Mouse (Mus musculus): ENCODE results near the gene Nsun5.

Gene Nsun5

GRCm38 (mm10) chr5:135369196-135369595 lies 557 bp upstream of the Nsun5 start:
- in situ Hi-C loops (cut with MboI; ENCODE audit: unreplicated experiment in 2 of 2), result loop anchor here in 1 of 2 experiments (10.0 kb wide), 1 partner anchor 254 kb away; no protein-coding TSS in a partner anchor

GRCm38 (mm10) chr5:135371195-135371594 lies 1.4 kb downstream of the Nsun5 start:
- in situ Hi-C loops (cut with MboI; ENCODE audit: unreplicated experiment in 2 of 2), result no loop called here

GRCm38 (mm10) chr5:135373601-135374000 lies 3.8 kb downstream of the Nsun5 start:
- in situ Hi-C loops (cut with MboI; ENCODE audit: unreplicated experiment in 2 of 2), result no loop called here

- in situ Hi-C loops (cut with MboI; ENCODE audit: unreplicated experiment in 2 of 2), result no loop called here
These were observed 5.4 kb downstream of the Nsun5 start for GRCm38 (mm10) chr5:135375167-135375566.

GRCm38 (mm10) chr5:135376341-135376740 lies 6.6 kb downstream of the Nsun5 start:
- in situ Hi-C loops (cut with MboI; ENCODE audit: unreplicated experiment in 2 of 2), result no loop called here

GRCm38 (mm10) chr5:135380681-135381080 lies 10.9 kb downstream of the Nsun5 start:
- in situ Hi-C loops (cut with MboI; ENCODE audit: unreplicated experiment in 2 of 2), result no loop called here

GRCm38 (mm10) chr5:135381356-135381925 lies 11.7 kb downstream of the Nsun5 start:
- in situ Hi-C loops (cut with MboI; ENCODE audit: unreplicated experiment in 2 of 2), result no loop called here

GRCm38 (mm10) chr5:135382746-135383145 lies 13.0 kb downstream of the Nsun5 start:
- in situ Hi-C loops (cut with MboI; ENCODE audit: unreplicated experiment in 2 of 2), result no loop called here

GRCm38 (mm10) chr5:135383771-135384170 lies 14.0 kb downstream of the Nsun5 start:
- in situ Hi-C loops (cut with MboI; ENCODE audit: unreplicated experiment in 2 of 2), result no loop called here

GRCm38 (mm10) chr5:135394004-135394823 lies 24.5 kb downstream of the Nsun5 start, which contains the start of gene Pom121:
TSS of gene Pom121 (minus strand) at chr5:135394546.
- in situ Hi-C loops (cut with MboI; ENCODE audit: unreplicated experiment in 2 of 2), result no loop called here

- in situ Hi-C loops (cut with MboI; ENCODE audit: unreplicated experiment in 2 of 2), result no loop called here
These were observed 26.1 kb downstream of the Nsun5 start for GRCm38 (mm10) chr5:135395826-135396225.

GRCm38 (mm10) chr5:135399382-135399781 lies 29.6 kb downstream of the Nsun5 start:
- in situ Hi-C loops (cut with MboI; ENCODE audit: unreplicated experiment in 2 of 2), result no loop called here

- in situ Hi-C loops (cut with MboI; ENCODE audit: unreplicated experiment in 2 of 2), result loop anchor here (5.0 to 10.0 kb wide), 6 partner anchors 92 to 455 kb away; no protein-coding TSS in a partner anchor
These were observed 30.5 kb downstream of the Nsun5 start for GRCm38 (mm10) chr5:135400244-135400643.

GRCm38 (mm10) chr5:135404623-135405022 lies 34.9 kb downstream of the Nsun5 start:
- in situ Hi-C loops (cut with MboI; ENCODE audit: unreplicated experiment in 2 of 2), result loop anchor here (5.0 to 10.0 kb wide), 6 partner anchors 88 to 450 kb away; no protein-coding TSS in a partner anchor

GRCm38 (mm10) chr5:135405437-135405836 lies 35.7 kb downstream of the Nsun5 start:
- in situ Hi-C loops (cut with MboI; ENCODE audit: unreplicated experiment in 2 of 2), result loop anchor here in 1 of 2 experiments (10.0 kb wide), 2 partner anchors 359 to 449 kb away; no protein-coding TSS in a partner anchor

GRCm38 (mm10) chr5:135408114-135408513 lies 38.4 kb downstream of the Nsun5 start:
- in situ Hi-C loops (cut with MboI; ENCODE audit: unreplicated experiment in 2 of 2), result loop anchor here in 1 of 2 experiments (10.0 kb wide), 2 partner anchors 357 to 447 kb away; no protein-coding TSS in a partner anchor

GRCm38 (mm10) chr5:135410266-135410665 lies 40.5 kb downstream of the Nsun5 start:
- in situ Hi-C loops (cut with MboI; ENCODE audit: unreplicated experiment in 2 of 2), result no loop called here
